Mouse (Mus musculus) testis, adult 2 months (tissue): ENCODE data around the gene Pkig.

Source experiments
- CTCF ChIP-seq: fragments of 200-500 bp; IDR thresholded peaks from 2 replicates; pipeline ENCODE4 v1.5.1; 2012; ENCODE audit warnings: low read depth, mild to moderate bottlenecking, inconsistent platforms, low read length, moderate library complexity; ENCODE audit not compliant: control insufficient read depth, insufficient read depth, insufficient replicate concordance
- POLR2A ChIP-seq: fragments of 200-500 bp; IDR thresholded peaks from 2 replicates; pipeline ENCODE4 v1.6.1; 2012; ENCODE audit warnings: low read depth, mild to moderate bottlenecking, inconsistent platforms, low read length, moderate library complexity; ENCODE audit not compliant: control insufficient read depth

DNA sequence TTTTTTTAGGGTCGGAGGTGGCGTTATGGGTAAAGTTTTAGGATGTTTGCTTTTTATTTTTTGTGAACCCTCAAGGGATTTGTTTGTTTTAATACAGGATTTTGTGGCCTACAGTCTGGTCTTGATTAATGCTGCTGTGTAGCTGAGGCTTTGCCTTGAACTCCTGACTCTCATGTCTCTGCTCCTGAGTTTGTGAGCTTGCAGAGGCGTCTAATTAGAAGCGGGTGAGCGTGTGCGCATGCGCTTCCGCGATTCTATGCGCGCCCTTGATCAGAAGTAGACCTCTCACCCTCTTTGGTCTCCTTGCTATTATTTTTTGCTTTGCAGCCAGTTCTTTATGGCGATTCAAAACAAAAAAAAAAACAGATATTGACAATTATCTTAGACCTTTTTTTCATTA, 1.2 kb downstream of the Pkig start:
- no peak for TF ChIP-seq CTCF
- no peak for TF ChIP-seq POLR2A
